Mouse (Mus musculus) A20 (cell line): ENCODE results near the gene Mob3c.

ENCODE experiments used
- DNase-seq: peaks from one replicate; pipeline ENCODE4 v3.0.0-alpha.2; 2011; ENCODE audit warnings: low read depth, low spot score

Gene Mob3c

GRCm38 (mm10) chr4:115835576-115835975 lies 7.7 kb downstream of the Mob3c start:
- no peak for DNase-seq

GRCm38 (mm10) chr4:115838196-115838595 lies 10.3 kb downstream of the Mob3c start:
- DNase-seq, result peak; percentile 62

- DNase-seq, result peak; percentile 99
These were observed 11.1 kb downstream of the Mob3c start, which contains the start of gene Mknk1 for GRCm38 (mm10) chr4:115838696-115839641. TSS of gene Mknk1 (plus strand) at chr4:115839198.

GRCm38 (mm10) chr4:115839956-115840355 lies 12.1 kb downstream of the Mob3c start:
- DNase-seq, result no peak

GRCm38 (mm10) chr4:115840842-115841241 lies 12.9 kb downstream of the Mob3c start:
- DNase-seq, result no peak

- no peak for DNase-seq
These were observed 18.8 kb downstream of the Mob3c start for GRCm38 (mm10) chr4:115846656-115847055.

GRCm38 (mm10) chr4:115847377-115847776 lies 19.5 kb downstream of the Mob3c start:
- DNase-seq, result peak; percentile 78

GRCm38 (mm10) chr4:115848083-115848482 lies 20.2 kb downstream of the Mob3c start:
- no peak for DNase-seq

GRCm38 (mm10) chr4:115848990-115849677 lies 21.2 kb downstream of the Mob3c start:
- no peak for DNase-seq

GRCm38 (mm10) chr4:115850111-115850510 lies 22.2 kb downstream of the Mob3c start:
- DNase-seq, result no peak

- DNase-seq, result peak; percentile 57
These were observed 22.7 kb downstream of the Mob3c start for GRCm38 (mm10) chr4:115850631-115851030.

- DNase-seq, result no peak
These were observed 23.7 kb downstream of the Mob3c start for GRCm38 (mm10) chr4:115851569-115851968.

GRCm38 (mm10) chr4:115855100-115855499 lies 27.2 kb downstream of the Mob3c start:
- no peak for DNase-seq

GRCm38 (mm10) chr4:115855609-115856008 lies 27.7 kb downstream of the Mob3c start:
- DNase-seq, result no peak

GRCm38 (mm10) chr4:115856282-115856681 lies 28.4 kb downstream of the Mob3c start:
- DNase-seq, result no peak

- DNase-seq, result peak; percentile 88
These were observed 29.5 kb downstream of the Mob3c start for GRCm38 (mm10) chr4:115857293-115857883.

GRCm38 (mm10) chr4:115863352-115863751 lies 35.5 kb downstream of the Mob3c start:
- no peak for DNase-seq

- DNase-seq, result no peak
These were observed 36.0 kb downstream of the Mob3c start for GRCm38 (mm10) chr4:115863880-115864279.

- no peak for DNase-seq
These were observed 41.8 kb downstream of the Mob3c start for GRCm38 (mm10) chr4:115869512-115870210.

GRCm38 (mm10) chr4:115873231-115873630 lies 45.3 kb downstream of the Mob3c start:
- no peak for DNase-seq

GRCm38 (mm10) chr4:115878216-115878678 lies 50.4 kb downstream of the Mob3c start:
- DNase-seq, result no peak
